Mouse (Mus musculus): ENCODE data around the gene Agbl4. TPM values are rescaled to one million over a fixed set of nuclear protein-coding genes. Genes with fewer than 3 reads are reported as not detected.

Gene Agbl4
- total RNA-seq (2012; rRNA removed) (not detected in 2 replicates), total RNA-seq (2014; rRNA removed) (not detected in 2 replicates), polyA plus RNA-seq (2012; ENCODE audit: insufficient read length, low read depth) (not detected in 2 replicates)

- Histone ChIP-seq H3K4me3 (replicated peaks in 1 of 3; ENCODE audit: low read depth in 2 of 3, low read length in 2 of 3, poor library complexity in 1 of 3) (no peak within 1 kb of the TSS), H3K27me3 (replicated peaks) (no peaks in the 10 kb centered on the region), H3K36me3 (replicated peaks in 1 of 2; ENCODE audit: control insufficient read depth in 1 of 2, insufficient read depth in 1 of 2, low read length in 1 of 2) (no peaks in the 10 kb centered on the region), H3K9ac (ENCODE audit: insufficient read depth, low read depth) (no peak within 1 kb of the TSS), H3K4me2 (ENCODE audit: insufficient read depth, low read depth, poor library complexity, severe bottlenecking) (no peak within 1 kb of the TSS), H3K27ac (ENCODE audit: insufficient read depth, low read depth) (no peak within 1 kb of the TSS), H3K9me3 (replicated peaks; ENCODE audit: low read length) (no peaks in the 10 kb centered on the region), H3K79me2 (replicated peaks; ENCODE audit: control insufficient read depth, extremely low read depth, insufficient read depth, poor library complexity, severe bottlenecking) (no peaks in the 10 kb centered on the region), H3K4me1 (ENCODE audit: control insufficient read depth in 1 of 2, insufficient read depth in 2 of 2) (no peaks in the 10 kb centered on the region)
- TF ChIP-seq MEF2A (IDR thresholded peaks at IDR 0.05; ENCODE audit: borderline replicate concordance, low read depth, low read length) (no peak), KAT2A (IDR thresholded peaks at IDR 0.05; ENCODE audit: insufficient replicate concordance, low read length) (no peak), NELFE (IDR thresholded peaks at IDR 0.05; ENCODE audit: low read depth, low read length) (no peak), POLR2AphosphoS2 (IDR thresholded peaks at IDR 0.05; ENCODE audit: low read depth, low read length) (no peak), HCFC1 (IDR thresholded peaks at IDR 0.05; ENCODE audit: low read depth, low read length) (no peak), GABPA (IDR thresholded peaks at IDR 0.05; ENCODE audit: insufficient replicate concordance, low read depth, low read length) (no peak), ETS1 (conservative IDR thresholded peaks at IDR 0.05; ENCODE audit: low read depth, low read length) (no peak), TBP (conservative IDR thresholded peaks at IDR 0.05; ENCODE audit: low read depth, low read length) (no peak), RCOR1 (conservative IDR thresholded peaks at IDR 0.05; ENCODE audit: low read depth, low read length) (no peak), CHD2 (IDR thresholded peaks at IDR 0.05; ENCODE audit: low read length) (no peak), RAD21 (IDR thresholded peaks at IDR 0.05; ENCODE audit: low read depth, low read length) (no peak), USF2 (conservative IDR thresholded peaks at IDR 0.05; ENCODE audit: low read depth, low read length) (no peak)
- DNase-seq (ENCODE audit: extremely low read depth), result no peak
- dilution Hi-C loops (cut with MboI; ENCODE audit: extremely low pct_ligation_motif_present, extremely low pct_unique_long_range_greater_than_20kb, low sequenced_read_pairs) (no loop called here), in situ Hi-C loops (cut with MboI; ENCODE audit: low pct_ligation_motif_present, low pct_unique_long_range_greater_than_20kb, low sequenced_read_pairs) (no loop called here)
Measured at GRCm38 (mm10) chr4:110397618-110398045, at the start of gene Agbl4. Gene Agbl4 (plus strand): TSS chr4:110397661.

GRCm38 (mm10) chr4:110350856-110351177, 46.6 kb upstream of the Agbl4 start:
- no peak overlapping the region for H3K4me3 ChIP-seq (replicated peaks in 1 of 3; ENCODE audit: low read depth in 2 of 3, low read length in 2 of 3, poor library complexity in 1 of 3)
- peaks cover 3% of the 10 kb centered on the region for H3K9me3 ChIP-seq (replicated peaks; ENCODE audit: low read length)
- no peaks in the 10 kb centered on the region for H3K4me1 ChIP-seq (ENCODE audit: control insufficient read depth in 1 of 2, insufficient read depth in 2 of 2)
- H3K27me3 ChIP-seq (replicated peaks), result no peaks in the 10 kb centered on the region
- H3K79me2 ChIP-seq (replicated peaks; ENCODE audit: control insufficient read depth, extremely low read depth, insufficient read depth, poor library complexity, severe bottlenecking), result no peaks in the 10 kb centered on the region
- DNase-seq (ENCODE audit: extremely low read depth), result no peak
- no peaks in the 10 kb centered on the region for H3K36me3 ChIP-seq (replicated peaks in 1 of 2; ENCODE audit: control insufficient read depth in 1 of 2, insufficient read depth in 1 of 2, low read length in 1 of 2)
- H3K27ac ChIP-seq (ENCODE audit: insufficient read depth, low read depth), result no peak overlapping the region
- TF ChIP-seq ZMIZ1 (IDR thresholded peaks at IDR 0.05; ENCODE audit: low read depth, low read length) (no peak), SMC3 (IDR thresholded peaks at IDR 0.05; ENCODE audit: low read depth, low read length) (no peak), KAT2A (IDR thresholded peaks at IDR 0.05; ENCODE audit: insufficient replicate concordance, low read length) (no peak), ZC3H11A (IDR thresholded peaks at IDR 0.05; ENCODE audit: low read depth, low read length) (no peak), POLR2A (IDR thresholded peaks at IDR 0.05; ENCODE audit: low read depth, low read length) (no peak), MYC (IDR thresholded peaks at IDR 0.05; ENCODE audit: low read depth, low read length) (no peak), RCOR1 (conservative IDR thresholded peaks at IDR 0.05; ENCODE audit: low read depth, low read length) (no peak), MAZ (IDR thresholded peaks at IDR 0.05; ENCODE audit: low read depth, low read length) (no peak), SIN3A (IDR thresholded peaks at IDR 0.05; ENCODE audit: low read length) (no peak)
- in situ Hi-C loops (cut with MboI; ENCODE audit: low pct_ligation_motif_present, low pct_unique_long_range_greater_than_20kb, low sequenced_read_pairs) (no loop called here), dilution Hi-C loops (cut with MboI; ENCODE audit: extremely low pct_ligation_motif_present, extremely low pct_unique_long_range_greater_than_20kb, low sequenced_read_pairs) (no loop called here)
- no peak overlapping the region for H3K4me2 ChIP-seq (ENCODE audit: insufficient read depth, low read depth, poor library complexity, severe bottlenecking)
- H3K9ac ChIP-seq (ENCODE audit: insufficient read depth, low read depth), result no peak overlapping the region
